ENCODE assay signal across 15 mouse cellular contexts in the genomic region with DNA sequence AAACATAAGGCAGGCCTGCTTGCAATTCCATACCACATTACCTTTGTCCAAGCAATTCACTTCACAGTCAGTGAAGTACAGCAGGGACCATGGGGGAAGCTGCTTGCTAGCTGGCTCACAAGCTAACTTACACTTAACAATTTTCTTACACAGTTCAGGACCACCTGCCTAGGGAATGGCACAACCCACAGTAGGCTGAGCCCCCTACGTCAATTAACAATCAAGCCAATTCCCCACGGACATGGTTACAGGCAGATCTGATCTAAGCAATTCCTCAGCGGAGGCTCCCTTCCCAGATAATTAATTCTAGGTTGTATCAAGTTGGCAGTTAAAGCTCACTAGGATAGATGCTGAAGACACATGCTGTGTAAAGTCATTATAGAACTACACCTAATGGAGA. TPM values are rescaled to one million over a fixed set of nuclear protein-coding genes. Genes with fewer than 3 reads are reported as not detected.
"Had no signal": no experiment of that assay in that cellular context is flagged by ENCODE, and none has a peak within 500 bp of the region (broad histone marks: within the 10 kb centered on the region; RNA-seq: fewer than 3 reads in every experiment).

No protein-coding gene starts in this region.

- H3K36me3 ChIP-seq: limb, embryonic 12.5 days; liver, embryonic 13.5 days; neural tube, embryonic 12.5 days had no signal

- H3K4me2 ChIP-seq: limb, embryonic 12.5 days; liver, embryonic 13.5 days; neural tube, embryonic 12.5 days had no signal

- DNase-seq: kidney, adult 9 months; kidney, postnatal 36 days; layer of hippocampus, adult 9-11 months; layer of hippocampus, postnatal 36 days; liver; liver, embryonic 13.5 days; lung, adult 18-20 months; right cerebral cortex, adult 18-20 months; thymus, postnatal 4 days had no signal

- H3K9ac ChIP-seq: limb, embryonic 12.5 days; liver, embryonic 13.5 days; neural tube, embryonic 12.5 days had no signal

- H3K4me3 ChIP-seq: limb, embryonic 12.5 days; liver, embryonic 13.5 days; myocyte; neural tube, embryonic 12.5 days had no signal

- H3K27me3 ChIP-seq: liver, embryonic 13.5 days; neural tube, embryonic 12.5 days had no signal

- H3K9me3 ChIP-seq: limb, embryonic 12.5 days; liver, embryonic 13.5 days; neural tube, embryonic 12.5 days had no signal

- H3K27ac ChIP-seq: kidney, postnatal 0 days; limb, embryonic 12.5 days; liver, embryonic 13.5 days; neural tube, embryonic 12.5 days; stomach, postnatal 0 days had no signal

- H3K4me1 ChIP-seq: limb, embryonic 12.5 days; liver, embryonic 13.5 days; neural tube, embryonic 12.5 days had no signal

RNA-seq across cellular contexts. Expression of gene Ngef, which starts 10.7 kb away (rescaled TPM):
- total RNA-seq: megakaryocyte-erythroid progenitor cell, adult 5-6 weeks had no signal

RNA-seq across cellular contexts. Expression of gene Neu2, which starts 53.3 kb away (rescaled TPM):
- total RNA-seq: megakaryocyte-erythroid progenitor cell, adult 5-6 weeks had no signal
- polyA plus RNA-seq: neural tube, embryonic 12.5 days had no signal
